ENCODE assay signal across 46 mouse cellular contexts in genomic region chr8:110069706-110070105, GRCm38 (mm10). TPM values are rescaled to one million over a fixed set of nuclear protein-coding genes. Genes with fewer than 3 reads are reported as not detected.
"Had no signal": no experiment of that assay in that cellular context is flagged by ENCODE, and none has a peak within 500 bp of the region (broad histone marks: within the 10 kb centered on the region; RNA-seq: fewer than 3 reads in every experiment).

No protein-coding gene starts in this region.

- DNase-seq: left cerebral cortex, postnatal 4 days; liver; liver, embryonic 13.5 days; liver, postnatal 0 days; lung, adult 18-20 months; lung, adult 2 months; lung, embryonic 14.5 days; lung, postnatal 10 days; lung, postnatal 14 days; lung, postnatal 36 days; lung, postnatal 4 days; midbrain, embryonic 14.5 days had no signal

RNA-seq across cellular contexts. Expression of gene Zfp612, which starts 9.8 kb away (rescaled TPM):
- total RNA-seq: megakaryocyte progenitor cell, adult 5-6 weeks; megakaryocyte, adult 5-6 weeks; megakaryocyte-erythroid progenitor cell, adult 5-6 weeks; monocyte, adult 5-6 weeks had no signal
- polyA plus RNA-seq: macrophage, myocyte had no signal

RNA-seq across cellular contexts. Expression of gene Chst4, which starts 30.2 kb away (rescaled TPM):
- total RNA-seq: left cerebral cortex, postnatal 10 days; left cerebral cortex, postnatal 14 days; left cerebral cortex, postnatal 4 days; megakaryocyte progenitor cell, adult 5-6 weeks; megakaryocyte, adult 5-6 weeks; megakaryocyte-erythroid progenitor cell, adult 5-6 weeks; midbrain, postnatal 0 days; monocyte, adult 5-6 weeks had no signal
- polyA plus RNA-seq: limb, embryonic 10.5 days; limb, embryonic 11.5 days; limb, embryonic 12.5 days; limb, embryonic 13.5 days; limb, embryonic 14.5 days; limb, embryonic 15.5 days; liver, embryonic 11.5 days; liver, embryonic 12.5 days; liver, embryonic 13.5 days; liver, embryonic 14.5 days; liver, embryonic 15.5 days; liver, embryonic 16.5 days; lung, embryonic 14.5 days; macrophage; midbrain, embryonic 11.5 days; midbrain, embryonic 12.5 days; midbrain, embryonic 13.5 days; midbrain, embryonic 14.5 days; midbrain, embryonic 15.5 days; midbrain, embryonic 16.5 days; midbrain, postnatal 0 days; myocyte; neural tube, embryonic 11.5 days; neural tube, embryonic 12.5 days had no signal

RNA-seq across cellular contexts. Expression of gene Gm21964, which starts 31.3 kb away (rescaled TPM):
- total RNA-seq: left cerebral cortex, postnatal 10 days; left cerebral cortex, postnatal 14 days; left cerebral cortex, postnatal 25 days; left cerebral cortex, postnatal 36 days; left cerebral cortex, postnatal 4 days; liver, adult 2 months; megakaryocyte progenitor cell, adult 5-6 weeks; megakaryocyte, adult 5-6 weeks; megakaryocyte-erythroid progenitor cell, adult 5-6 weeks; midbrain, postnatal 0 days; monocyte, adult 5-6 weeks had no signal
- polyA plus RNA-seq: limb, embryonic 10.5 days; limb, embryonic 11.5 days; limb, embryonic 12.5 days; limb, embryonic 13.5 days; limb, embryonic 14.5 days; limb, embryonic 15.5 days; liver, adult 2 months; liver, embryonic 11.5 days; liver, embryonic 12.5 days; liver, embryonic 13.5 days; liver, embryonic 14.5 days; liver, embryonic 15.5 days; liver, embryonic 16.5 days; liver, postnatal 0 days; lung, adult 2 months; lung, embryonic 14.5 days; lung, embryonic 15.5 days; lung, embryonic 16.5 days; lung, postnatal 0 days; macrophage; midbrain, embryonic 10.5 days; midbrain, embryonic 11.5 days; midbrain, embryonic 12.5 days; midbrain, embryonic 13.5 days; midbrain, embryonic 14.5 days; midbrain, embryonic 15.5 days; midbrain, embryonic 16.5 days; midbrain, postnatal 0 days; myocyte; neural tube, embryonic 11.5 days; neural tube, embryonic 12.5 days had no signal

RNA-seq across cellular contexts. Expression of gene Gm17720, which starts 32.8 kb away (rescaled TPM):
- total RNA-seq: left cerebral cortex, postnatal 10 days; left cerebral cortex, postnatal 14 days; left cerebral cortex, postnatal 25 days; left cerebral cortex, postnatal 36 days; left cerebral cortex, postnatal 4 days; liver, adult 2 months; megakaryocyte progenitor cell, adult 5-6 weeks; megakaryocyte, adult 5-6 weeks; megakaryocyte-erythroid progenitor cell, adult 5-6 weeks; midbrain, postnatal 0 days; monocyte, adult 5-6 weeks had no signal
- polyA plus RNA-seq: limb, embryonic 10.5 days; limb, embryonic 11.5 days; limb, embryonic 12.5 days; limb, embryonic 13.5 days; limb, embryonic 14.5 days; limb, embryonic 15.5 days; liver, adult 2 months; liver, embryonic 11.5 days; liver, embryonic 12.5 days; liver, embryonic 13.5 days; liver, embryonic 14.5 days; liver, embryonic 15.5 days; liver, embryonic 16.5 days; liver, postnatal 0 days; lung, adult 2 months; lung, embryonic 14.5 days; lung, embryonic 15.5 days; lung, embryonic 16.5 days; lung, postnatal 0 days; macrophage; midbrain, embryonic 10.5 days; midbrain, embryonic 11.5 days; midbrain, embryonic 12.5 days; midbrain, embryonic 13.5 days; midbrain, embryonic 14.5 days; midbrain, embryonic 15.5 days; midbrain, embryonic 16.5 days; midbrain, postnatal 0 days; myocyte; neural tube, embryonic 11.5 days; neural tube, embryonic 12.5 days had no signal
